Mouse (Mus musculus) forebrain, embryonic 14.5 days (tissue): Measurements from ENCODE around the gene Pmm2. TPM values are rescaled to one million over a fixed set of nuclear protein-coding genes. Genes with fewer than 3 reads are reported as not detected.

Experiments used
- ATAC-seq: fragments of 200-750 bp; cut with Nextera tagmentation; 2 replicates; pipeline ENCODE4 v1.8.0; 2017; ENCODE audit warnings: mild to moderate bottlenecking, moderate library complexity
- DNase-seq: peaks from one replicate; pipeline ENCODE4 v3.0.0-alpha.2; 2015; ENCODE audit warnings: low spot score
- H3K27ac ChIP-seq: fragments of 300-500 bp; sonication (generic); 2 replicates; pipeline ENCODE4 v1.5.1; 2014; ENCODE audit warnings: low read depth, mild to moderate bottlenecking, control low read depth, low read length, moderate library complexity
- H3K27me3 ChIP-seq: fragments of 300-500 bp; sonication (generic); replicated peaks from 2 replicates; pipeline ENCODE4 v1.6.1; 2014; ENCODE audit warnings: low read length, control low read depth, mixed read lengths; ENCODE audit not compliant: control insufficient read depth, insufficient read depth
- H3K36me3 ChIP-seq: fragments of 300-500 bp; sonication (generic); 2 replicates; pipeline ENCODE4 v1.6.1; 2014; ENCODE audit warnings: low read length, control low read depth; ENCODE audit not compliant: control insufficient read depth, insufficient read depth
- H3K4me1 ChIP-seq: fragments of 300-500 bp; sonication (generic); 2 replicates; pipeline ENCODE4 v1.6.1; 2014; ENCODE audit warnings: antibody characterized with exemption, low read length, control low read depth; ENCODE audit not compliant: control insufficient read depth, insufficient read depth
- H3K4me2 ChIP-seq: fragments of 300-500 bp; sonication (generic); 2 replicates; pipeline ENCODE4 v1.6.1; 2014; ENCODE audit warnings: mild to moderate bottlenecking, control low read depth, low read length
- H3K4me3 ChIP-seq: fragments of 300-500 bp; sonication (generic); 2 replicates; pipeline ENCODE4 v1.5.1; 2014; ENCODE audit warnings: low read depth, low read length, control low read depth
- H3K9ac ChIP-seq: fragments of 300-500 bp; sonication (generic); 2 replicates; pipeline ENCODE4 v1.6.1; 2014; ENCODE audit warnings: mild to moderate bottlenecking, low read length, control low read depth, moderate library complexity
- H3K9me3 ChIP-seq: fragments of 300-500 bp; sonication (generic); replicated peaks from 2 replicates; pipeline ENCODE4 v1.6.1; 2016; ENCODE audit warnings: low read length, control low read depth, mixed read lengths; ENCODE audit not compliant: control insufficient read depth
- WGBS: fragments of 180-500 bp; shearing (Covaris S2); extraction: QIAGEN DNeasy Blood & Tissue Kit; methylation state at CpG from one replicate; pipeline ENCODE4 v1.1.7; 2014; 5-methylcytosine and 5-hydroxymethylcytosine counted together
- polyA plus RNA-seq: library from polyadenylated mRNA; unstranded; fragments of >200 nt; fragmentation: Nextera tagmentation; extraction: Ambion mirVana; gene quantifications from 2 replicates; pipeline ENCODE4 v1.2.1, GENCODE M21; 2014

Gene Pmm2
- polyA plus RNA-seq, 1 experiment from 2014 or later: 36.3 TPM

- 85% methylated on average over 4 of the region's 4 CpGs for WGBS
- no peak for ATAC-seq
- H3K9me3 ChIP-seq: no peaks in the 10 kb centered on the region
These were observed 41.2 kb downstream of the Pmm2 start for GRCm38 (mm10) chr16:8678676-8679075.

GRCm38 (mm10) chr16:8679780-8680179 is 42.3 kb downstream of the Pmm2 start:
- ATAC-seq: no peak
- 90% methylated on average over 3 of the region's 3 CpGs for WGBS
- H3K36me3 ChIP-seq: 0 out of 2 replicates have a peak, but pooled peaks cover 4% of the 10 kb centered on the region
- H3K9ac ChIP-seq: no peak overlapping the region
- no peaks in the 10 kb centered on the region for H3K4me1 ChIP-seq
- no peak for DNase-seq
- H3K27me3 ChIP-seq: no peaks in the 10 kb centered on the region
- H3K9me3 ChIP-seq: no peaks in the 10 kb centered on the region
- no peak overlapping the region for H3K4me2 ChIP-seq
- H3K27ac ChIP-seq: no peak overlapping the region
- no peak overlapping the region for H3K4me3 ChIP-seq

More at GRCm38 (mm10) chr16:8678676-8679075, 41.2 kb downstream of the Pmm2 start:
- H3K4me3 ChIP-seq: no peak overlapping the region
- H3K27ac ChIP-seq: no peak overlapping the region
- H3K27me3 ChIP-seq: no peaks in the 10 kb centered on the region
- 0 out of 2 replicates have a peak, but pooled peaks cover 4% of the 10 kb centered on the region for H3K36me3 ChIP-seq
- H3K4me1 ChIP-seq: no peaks in the 10 kb centered on the region
- H3K9ac ChIP-seq: no peak overlapping the region
- no peak overlapping the region for H3K4me2 ChIP-seq
- DNase-seq: no peak

- Histone ChIP-seq H3K4me1 (no peaks in the 10 kb centered on the region), H3K4me3 (no peak within 1 kb of the TSS), H3K36me3 (0 out of 2 replicates have a peak, but pooled peaks cover 4% of the 10 kb centered on the region), H3K27ac (no peak within 1 kb of the TSS), H3K9ac (no peak within 1 kb of the TSS), H3K27me3 (no peaks in the 10 kb centered on the region), H3K4me2 (no peak within 1 kb of the TSS), H3K9me3 (no peaks in the 10 kb centered on the region)
- ATAC-seq (no peak), DNase-seq (no peak)
- WGBS: 78% methylated on average over 5 of the region's 5 CpGs
These were observed 43.0 kb downstream of the Pmm2 start, which contains the start of gene Gm5767 for GRCm38 (mm10) chr16:8680470-8680869. Gm5767 (plus strand) TSS chr16:8680770.

- no peak overlapping the region for H3K9ac ChIP-seq
- ATAC-seq (no peak), DNase-seq (no peak)
- no peak overlapping the region for H3K27ac ChIP-seq
- WGBS: 69% methylated on average over 4 of the region's 4 CpGs
- H3K4me3 ChIP-seq: no peak overlapping the region
- no peaks in the 10 kb centered on the region for H3K9me3 ChIP-seq
- no peaks in the 10 kb centered on the region for H3K27me3 ChIP-seq
- peaks cover 34% of the 10 kb centered on the region for H3K36me3 ChIP-seq
- H3K4me2 ChIP-seq: no peak overlapping the region
- H3K4me1 ChIP-seq: no peaks in the 10 kb centered on the region
These were observed 47.6 kb downstream of the Pmm2 start for GRCm38 (mm10) chr16:8685087-8685486.

GRCm38 (mm10) chr16:8686121-8686870 is 48.8 kb downstream of the Pmm2 start:
- 50% methylated on average over 7 of the region's 7 CpGs for WGBS
- H3K4me2 ChIP-seq: no peak overlapping the region
- peak; percentile 47 for ATAC-seq

GRCm38 (mm10) chr16:8686871-8687535 is 49.5 kb downstream of the Pmm2 start:
- Histone ChIP-seq H3K36me3 (peaks cover 53% of the 10 kb centered on the region), H3K27ac (no peak overlapping the region), H3K27me3 (no peaks in the 10 kb centered on the region), H3K4me3 (no peak overlapping the region), H3K4me1 (no peaks in the 10 kb centered on the region), H3K4me2 (no peak overlapping the region), H3K9me3 (no peaks in the 10 kb centered on the region), H3K9ac (no peak overlapping the region)
- peak; percentile 8; the same call in 1 of the 2 replicates for ATAC-seq
- WGBS: 86% methylated on average over 11 of the region's 11 CpGs
- no peak for DNase-seq

More at GRCm38 (mm10) chr16:8686121-8686870, 48.8 kb downstream of the Pmm2 start:
- DNase-seq: peak; percentile 72
- H3K27me3 ChIP-seq: no peaks in the 10 kb centered on the region
- H3K9me3 ChIP-seq: no peaks in the 10 kb centered on the region
- no peak overlapping the region for H3K27ac ChIP-seq
- H3K4me1 ChIP-seq: no peaks in the 10 kb centered on the region
- peaks cover 46% of the 10 kb centered on the region for H3K36me3 ChIP-seq
- no peak overlapping the region for H3K4me3 ChIP-seq
- H3K9ac ChIP-seq: no peak overlapping the region

- Histone ChIP-seq H3K4me2 (no peak overlapping the region), H3K36me3 (peaks cover 57% of the 10 kb centered on the region), H3K9me3 (no peaks in the 10 kb centered on the region), H3K27me3 (no peaks in the 10 kb centered on the region), H3K9ac (no peak overlapping the region), H3K4me3 (no peak overlapping the region), H3K4me1 (no peaks in the 10 kb centered on the region), H3K27ac (no peak overlapping the region)
- ATAC-seq (no peak), DNase-seq (no peak)
These were observed 50.2 kb downstream of the Pmm2 start for GRCm38 (mm10) chr16:8687559-8688112.

- no peak overlapping the region for H3K4me2 ChIP-seq
- H3K36me3 ChIP-seq: peaks cover 79% of the 10 kb centered on the region
- no peak overlapping the region for H3K9ac ChIP-seq
- DNase-seq (peak; percentile 60), ATAC-seq (peak; percentile 27; the same call in 1 of the 2 replicates)
- no peak overlapping the region for H3K27ac ChIP-seq
- H3K4me1 ChIP-seq: no peaks in the 10 kb centered on the region
- H3K4me3 ChIP-seq: no peak overlapping the region
- H3K9me3 ChIP-seq: no peaks in the 10 kb centered on the region
- H3K27me3 ChIP-seq: no peaks in the 10 kb centered on the region
- 72% methylated on average over 11 of the region's 11 CpGs for WGBS
These were observed 52.6 kb downstream of the Pmm2 start for GRCm38 (mm10) chr16:8689979-8690656.
